Mouse (Mus musculus) ES-E14 (cell line): Measurements from ENCODE around the gene Tsc22d1.

ENCODE experiments used
- CHD2 ChIP-seq: IDR thresholded peaks from 2 replicates; pipeline ENCODE4 v1.6.1; 2014; ENCODE audit warnings: mild to moderate bottlenecking, low read depth, low read length, inconsistent platforms
- HCFC1 ChIP-seq: IDR thresholded peaks from 2 replicates; pipeline ENCODE4 v1.6.1; 2012; ENCODE audit warnings: low read length, inconsistent platforms, borderline replicate concordance; ENCODE audit not compliant: insufficient read depth
- MAFK ChIP-seq: IDR thresholded peaks from 2 replicates; pipeline ENCODE4 v1.6.1; 2014; ENCODE audit warnings: mild to moderate bottlenecking, low read depth, low read length, inconsistent platforms; ENCODE audit not compliant: insufficient read depth
- ZC3H11A ChIP-seq: IDR thresholded peaks from 2 replicates; pipeline ENCODE4 v1.6.1; 2012; ENCODE audit warnings: low read depth, mild to moderate bottlenecking, inconsistent platforms, low read length, borderline replicate concordance
- ZNF384 ChIP-seq: IDR thresholded peaks from 2 replicates; pipeline ENCODE4 v1.6.1; 2012; ENCODE audit warnings: low read depth, low read length, inconsistent platforms

GRCm38 (mm10) chr14:76472487-76472886, 57.7 kb downstream of the Tsc22d1 start:
- TF ChIP-seq HCFC1 (no peak), ZC3H11A (no peak), ZNF384 (no peak), MAFK (no peak), CHD2 (no peak)
